Mouse (Mus musculus): Measurements from ENCODE around the gene Fam170b. TPM values are rescaled to one million over a fixed set of nuclear protein-coding genes. Genes with fewer than 3 reads are reported as not detected.

Gene Fam170b
- polyA plus RNA-seq, 1 experiment, result not detected

DNA sequence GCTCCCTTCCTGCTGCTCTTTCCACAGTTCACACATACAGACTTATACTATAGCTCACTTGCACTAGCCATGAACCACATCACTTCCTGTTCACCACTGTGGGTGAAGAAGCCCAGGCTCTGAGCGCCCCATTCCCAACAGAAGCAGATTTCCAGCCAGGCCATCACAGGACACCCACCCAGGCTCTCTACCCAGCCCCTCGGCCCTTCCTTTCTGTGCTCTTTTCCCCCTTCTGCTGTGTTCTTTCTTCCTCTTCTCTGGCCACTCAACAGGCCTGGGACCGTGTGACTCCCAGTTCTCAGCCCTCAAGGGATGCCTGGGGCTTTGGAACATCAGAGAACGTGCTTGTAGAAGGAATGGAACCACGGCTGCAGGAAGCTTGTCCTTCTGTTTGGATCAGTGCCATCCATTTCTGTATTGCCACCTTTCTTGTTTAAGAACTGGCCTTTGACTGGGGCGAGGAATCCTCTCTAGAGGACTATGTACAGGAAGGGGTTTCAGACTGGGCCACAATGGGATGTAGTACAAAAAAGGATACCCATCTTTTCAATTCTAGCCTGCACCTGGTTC, 25.3 kb downstream of the Fam170b start:
- Histone ChIP-seq H3K4me3 (replicated peaks; ENCODE audit: insufficient read depth, low read depth, low read length) (no peak overlapping the region), H3K27me3 (ENCODE audit: control insufficient read depth, insufficient read depth, low read length) (peaks cover 2% of the 10 kb centered on the region; the same call in 1 of the 2 replicates), H3K4me1 (ENCODE audit: control insufficient read depth, insufficient read depth, low read length) (peaks cover 3% of the 10 kb centered on the region; the same call in 1 of the 2 replicates), H3K27ac (ENCODE audit: insufficient read depth, low read length) (no peak overlapping the region)
- no peak for DNase-seq
- WGBS, result 72% methylated on average over 6 of the region's 6 CpGs
- no peak for TF ChIP-seq POLR2A (IDR thresholded peaks at IDR 0.05; ENCODE audit: borderline replicate concordance, insufficient read depth, low read length)
- TF ChIP-seq CTCF (IDR thresholded peaks at IDR 0.05; ENCODE audit: borderline replicate concordance, insufficient read depth, low read depth, low read length), result no peak

DNA sequence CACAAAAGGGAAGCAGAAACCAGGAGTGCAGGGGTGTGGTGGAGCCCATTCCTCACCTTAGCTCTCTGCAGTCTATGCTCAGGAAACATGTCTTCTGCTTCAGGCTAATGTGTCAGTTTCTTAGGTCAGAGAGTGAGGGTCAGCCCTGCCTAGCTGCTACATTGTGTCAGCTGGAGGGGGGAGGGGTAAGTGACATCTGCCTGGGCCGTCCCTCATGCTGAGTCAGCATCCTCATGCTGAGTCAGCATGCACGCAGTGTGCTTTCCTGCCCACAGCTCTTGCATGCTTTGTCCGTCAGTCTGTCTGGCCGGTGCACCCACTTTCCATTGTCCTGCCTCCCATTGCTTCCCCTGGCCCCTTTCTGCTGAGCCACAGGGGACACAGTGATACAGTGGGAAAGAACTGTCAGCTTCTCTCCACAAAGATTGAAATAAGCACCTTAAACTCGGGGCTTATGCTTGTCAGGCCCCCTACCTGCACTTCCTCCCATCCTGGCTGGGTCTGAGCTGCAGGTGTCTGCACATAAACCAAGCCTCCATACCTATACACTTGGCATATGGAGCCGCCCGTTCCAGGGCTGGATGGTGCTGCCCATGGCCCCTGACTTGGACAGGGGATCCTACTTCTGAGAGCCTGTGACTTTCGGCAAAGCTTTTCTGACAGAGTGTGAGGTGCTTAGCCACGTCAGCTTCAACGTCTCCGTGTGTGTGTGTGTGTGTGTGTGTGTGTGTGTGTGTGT, 26.2 kb downstream of the Fam170b start:
- no peak overlapping the region for H3K27ac ChIP-seq (ENCODE audit: insufficient read depth, low read length)
- no peak overlapping the region for H3K4me3 ChIP-seq (replicated peaks; ENCODE audit: insufficient read depth, low read depth, low read length)
- peaks cover 2% of the 10 kb centered on the region; the same call in 1 of the 2 replicates for H3K27me3 ChIP-seq (ENCODE audit: control insufficient read depth, insufficient read depth, low read length)
- peaks cover 3% of the 10 kb centered on the region; the same call in 1 of the 2 replicates for H3K4me1 ChIP-seq (ENCODE audit: control insufficient read depth, insufficient read depth, low read length)
- WGBS, result 75% methylated on average over 11 of the region's 11 CpGs
- TF ChIP-seq POLR2A (IDR thresholded peaks at IDR 0.05; ENCODE audit: borderline replicate concordance, insufficient read depth, low read length) (no peak), CTCF (IDR thresholded peaks at IDR 0.05; ENCODE audit: borderline replicate concordance, insufficient read depth, low read depth, low read length) (no peak)
- no peak for DNase-seq

DNA sequence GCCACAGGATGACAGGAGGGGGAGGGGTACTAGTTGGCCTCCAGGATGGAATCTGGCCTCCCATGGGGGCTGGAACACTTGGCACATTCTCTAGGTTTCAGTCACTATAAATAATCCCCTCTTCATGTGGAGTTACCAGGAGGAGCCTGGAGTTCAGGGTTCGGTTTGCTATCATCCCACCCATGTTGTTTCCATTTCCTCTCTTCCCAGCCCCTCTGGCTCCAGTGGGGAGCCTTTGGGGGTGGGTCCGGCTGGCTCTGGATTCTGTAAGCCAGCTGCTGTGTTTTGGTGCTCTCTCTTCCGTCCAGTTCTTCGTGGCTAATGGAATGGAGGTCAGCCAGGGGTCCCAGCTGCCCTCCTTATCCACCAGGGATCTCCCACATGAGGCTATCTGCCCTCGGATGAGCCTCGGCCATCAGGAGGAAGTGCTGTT, 27.4 kb downstream of the Fam170b start:
- peaks cover 2% of the 10 kb centered on the region; the same call in 1 of the 2 replicates for H3K27me3 ChIP-seq (ENCODE audit: control insufficient read depth, insufficient read depth, low read length)
- DNase-seq, result no peak
- 37% methylated on average over 6 of the region's 6 CpGs for WGBS
- no peak overlapping the region for H3K4me3 ChIP-seq (replicated peaks; ENCODE audit: insufficient read depth, low read depth, low read length)
- no peak overlapping the region for H3K27ac ChIP-seq (ENCODE audit: insufficient read depth, low read length)
- no peak for TF ChIP-seq POLR2A (IDR thresholded peaks at IDR 0.05; ENCODE audit: borderline replicate concordance, insufficient read depth, low read length)
- TF ChIP-seq CTCF (IDR thresholded peaks at IDR 0.05; ENCODE audit: borderline replicate concordance, insufficient read depth, low read depth, low read length), result no peak
- peaks cover 3% of the 10 kb centered on the region; the same call in 1 of the 2 replicates for H3K4me1 ChIP-seq (ENCODE audit: control insufficient read depth, insufficient read depth, low read length)

DNA sequence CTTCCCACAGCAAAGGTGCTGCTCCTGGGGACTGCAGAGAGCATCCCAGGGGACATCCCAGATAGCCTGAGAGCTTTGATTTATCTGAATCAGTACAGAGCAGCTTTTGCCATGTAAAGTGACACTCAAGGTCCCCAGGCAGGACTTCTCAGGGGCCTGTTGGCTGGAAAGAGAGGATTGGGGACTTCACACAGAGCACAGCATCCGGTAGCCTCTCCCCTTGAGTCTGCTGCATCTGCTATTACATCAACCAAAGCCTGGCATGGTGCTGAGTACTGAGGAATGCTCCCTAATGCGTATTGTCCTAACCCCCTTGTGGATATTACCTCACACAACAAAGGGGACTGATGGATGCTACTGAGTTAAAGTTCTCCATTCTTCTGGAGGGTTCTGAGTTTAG, 27.9 kb downstream of the Fam170b start:
- peaks cover 2% of the 10 kb centered on the region; the same call in 1 of the 2 replicates for H3K27me3 ChIP-seq (ENCODE audit: control insufficient read depth, insufficient read depth, low read length)
- DNase-seq, result no peak
- H3K27ac ChIP-seq (ENCODE audit: insufficient read depth, low read length), result no peak overlapping the region
- H3K4me3 ChIP-seq (replicated peaks; ENCODE audit: insufficient read depth, low read depth, low read length), result no peak overlapping the region
- WGBS, result 61% methylated on average over 2 of the region's 2 CpGs
- TF ChIP-seq POLR2A (IDR thresholded peaks at IDR 0.05; ENCODE audit: borderline replicate concordance, insufficient read depth, low read length), result no peak
- TF ChIP-seq CTCF (IDR thresholded peaks at IDR 0.05; ENCODE audit: borderline replicate concordance, insufficient read depth, low read depth, low read length), result no peak
- H3K4me1 ChIP-seq (ENCODE audit: control insufficient read depth, insufficient read depth, low read length), result peaks cover 3% of the 10 kb centered on the region; the same call in 1 of the 2 replicates

DNA sequence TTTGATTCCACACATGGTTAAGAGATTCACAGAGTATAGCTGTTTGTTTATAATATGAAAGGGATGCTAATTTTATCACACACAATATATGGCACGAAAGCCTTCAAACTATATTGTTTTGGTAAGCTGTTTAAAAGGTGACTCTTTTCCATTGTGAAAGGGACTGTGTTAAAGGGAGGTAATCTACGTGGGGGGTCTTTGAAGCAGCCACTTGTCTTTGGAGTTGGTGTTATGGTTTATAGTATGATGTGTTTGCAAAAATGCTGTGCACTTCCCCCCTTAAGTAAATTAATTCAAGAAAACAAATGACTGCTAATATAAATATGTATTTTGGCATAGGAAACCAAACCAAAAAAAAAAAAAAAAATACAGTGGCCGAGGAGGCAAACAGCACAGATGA, 31.6 kb downstream of the Fam170b start:
- H3K4me1 ChIP-seq (ENCODE audit: control insufficient read depth, insufficient read depth, low read length), result peaks cover 3% of the 10 kb centered on the region; the same call in 1 of the 2 replicates
- DNase-seq, result no peak
- TF ChIP-seq POLR2A (IDR thresholded peaks at IDR 0.05; ENCODE audit: borderline replicate concordance, insufficient read depth, low read length) (no peak), CTCF (IDR thresholded peaks at IDR 0.05; ENCODE audit: borderline replicate concordance, insufficient read depth, low read depth, low read length) (no peak)
- WGBS, result 79% methylated on average over 3 of the region's 3 CpGs
- no peak overlapping the region for H3K27ac ChIP-seq (ENCODE audit: insufficient read depth, low read length)
- H3K4me3 ChIP-seq (replicated peaks; ENCODE audit: insufficient read depth, low read depth, low read length), result no peak overlapping the region
- no peaks in the 10 kb centered on the region for H3K27me3 ChIP-seq (ENCODE audit: control insufficient read depth, insufficient read depth, low read length)

DNA sequence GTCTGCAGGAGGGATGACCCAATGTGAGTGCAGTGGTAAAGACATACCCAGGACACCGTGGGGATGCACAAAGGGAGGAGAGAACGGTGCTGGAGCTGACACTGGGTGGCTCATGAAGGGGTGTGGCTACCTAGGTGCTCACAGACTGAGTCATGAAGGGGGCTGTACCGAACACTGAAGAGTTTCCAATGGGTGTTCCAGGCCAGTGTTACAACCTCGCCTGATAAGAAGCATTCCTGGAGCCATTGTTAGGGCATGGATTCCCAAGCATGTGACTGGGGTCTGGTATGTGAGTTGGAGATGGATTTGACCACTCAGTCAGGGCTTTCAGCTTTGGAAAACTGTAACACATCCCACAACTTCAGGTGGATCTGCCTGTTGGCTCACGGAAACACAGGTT, 38.2 kb downstream of the Fam170b start:
- H3K27ac ChIP-seq (ENCODE audit: insufficient read depth, low read length), result no peak overlapping the region
- no peak for DNase-seq
- TF ChIP-seq POLR2A (IDR thresholded peaks at IDR 0.05; ENCODE audit: borderline replicate concordance, insufficient read depth, low read length) (no peak), CTCF (IDR thresholded peaks at IDR 0.05; ENCODE audit: borderline replicate concordance, insufficient read depth, low read depth, low read length) (no peak)
- no peaks in the 10 kb centered on the region for H3K27me3 ChIP-seq (ENCODE audit: control insufficient read depth, insufficient read depth, low read length)
- 92% methylated on average over 5 of the region's 5 CpGs for WGBS
- no peak overlapping the region for H3K4me3 ChIP-seq (replicated peaks; ENCODE audit: insufficient read depth, low read depth, low read length)
- H3K4me1 ChIP-seq (ENCODE audit: control insufficient read depth, insufficient read depth, low read length), result no peaks in the 10 kb centered on the region

DNA sequence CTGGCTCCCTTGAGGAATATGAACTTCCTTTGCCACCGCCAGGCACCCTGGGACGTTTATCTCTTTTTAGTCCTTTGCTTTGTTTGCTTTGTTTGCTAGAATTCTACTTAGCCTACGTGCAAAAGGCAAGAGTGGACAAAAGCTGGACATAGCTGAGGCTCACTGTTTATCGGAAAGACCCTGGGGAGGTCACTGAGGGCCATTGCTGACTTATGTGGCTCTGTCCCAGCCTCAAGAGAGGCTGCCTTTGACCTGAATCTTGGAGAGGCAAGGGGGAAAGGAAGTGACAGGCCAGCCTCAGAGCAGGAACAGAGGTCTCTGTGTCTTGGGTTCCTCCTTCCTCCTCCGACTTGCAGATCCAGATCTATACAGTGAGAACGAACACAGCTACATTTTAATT, 43.8 kb downstream of the Fam170b start:
- WGBS, result 72% methylated on average over 6 of the region's 6 CpGs

More for the DNA sequence above, 43.8 kb downstream of the Fam170b start:
- Histone ChIP-seq H3K4me1 (ENCODE audit: control insufficient read depth, insufficient read depth, low read length) (no peaks in the 10 kb centered on the region; the same call in 1 of the 2 replicates), H3K4me3 (replicated peaks; ENCODE audit: insufficient read depth, low read depth, low read length) (no peak overlapping the region), H3K27ac (ENCODE audit: insufficient read depth, low read length) (no peak overlapping the region), H3K27me3 (ENCODE audit: control insufficient read depth, insufficient read depth, low read length) (no peaks in the 10 kb centered on the region)
- DNase-seq, result no peak
- TF ChIP-seq POLR2A (IDR thresholded peaks at IDR 0.05; ENCODE audit: borderline replicate concordance, insufficient read depth, low read length) (no peak), CTCF (IDR thresholded peaks at IDR 0.05; ENCODE audit: borderline replicate concordance, insufficient read depth, low read depth, low read length) (no peak)
